Mouse (Mus musculus) lung, adult 2 months (tissue): ENCODE measurements around the gene Cyb5b.

ENCODE experiments used
- CTCF ChIP-seq: fragments of 200-500 bp; IDR thresholded peaks from 2 replicates; pipeline ENCODE4 v1.5.1; 2011; ENCODE audit warnings: mild to moderate bottlenecking, low read length, control low read depth; ENCODE audit not compliant: insufficient read depth
- POLR2A ChIP-seq: fragments of 200-500 bp; IDR thresholded peaks from 2 replicates; pipeline ENCODE4 v1.6.1; 2011; ENCODE audit warnings: low read depth, mild to moderate bottlenecking, control low read depth, low read length, borderline replicate concordance; ENCODE audit errors: extremely low read depth

- TF ChIP-seq CTCF (no peak), POLR2A (no peak)
Measured at GRCm38 (mm10) chr8:107193331-107193730, 42.9 kb downstream of the Cyb5b start.
